Mouse (Mus musculus) gastrocnemius, adult 18-20 months (tissue): ENCODE measurements around the gene Olfr391-ps. TPM values are rescaled to one million over a fixed set of nuclear protein-coding genes. Genes with fewer than 3 reads are reported as not detected.

Experiments
- DNase-seq: peaks from one replicate; pipeline ENCODE4 v3.0.0; 2021; ENCODE audit warnings: low spot score
- long read RNA-seq, 2 experiments: library from polyadenylated mRNA; stranded (forward); transcript quantifications; one replicate each; pipeline ENCODE4 v2.0.0; 2021
- total RNA-seq, 2 experiments: library from RNA; stranded (reverse); gene quantifications; 2 replicates each; pipeline ENCODE4 v1.2.3; 2021

The Olfr391-ps gene
- total RNA-seq = not detected
- long read RNA-seq, experiment 1 = 0 reads
- long read RNA-seq, experiment 2 = 0 reads

DNA sequence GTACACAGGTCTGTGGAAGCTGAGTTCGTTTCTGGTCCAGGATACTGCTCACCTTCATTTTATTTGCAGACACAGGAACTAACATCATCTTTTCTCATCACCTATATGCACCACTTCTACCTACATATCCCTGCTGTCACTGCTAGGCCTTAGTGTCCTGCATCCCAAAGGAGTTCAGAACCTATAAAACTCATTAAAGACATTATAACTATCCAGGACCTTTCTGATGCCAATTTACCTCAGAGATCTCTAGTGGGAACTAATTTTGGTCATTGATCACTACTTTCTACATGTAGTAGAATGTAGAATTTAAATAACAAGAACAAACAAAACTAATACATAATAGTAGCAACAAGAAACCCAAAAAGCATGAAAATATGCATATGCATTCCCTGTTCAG, at the start of gene Olfr391-ps:
Olfr391-ps (minus strand) TSS at position 101 of the 400 bp plus-strand sequence.
- DNase-seq = no peak

- no peak for DNase-seq
Measured at GRCm38 (mm10) chr11:73851354-73851753, 48.5 kb upstream of the Olfr391-ps start, which contains the start of gene Olfr393. TSS of gene Olfr393 (minus strand) at chr11:73851454.

DNA sequence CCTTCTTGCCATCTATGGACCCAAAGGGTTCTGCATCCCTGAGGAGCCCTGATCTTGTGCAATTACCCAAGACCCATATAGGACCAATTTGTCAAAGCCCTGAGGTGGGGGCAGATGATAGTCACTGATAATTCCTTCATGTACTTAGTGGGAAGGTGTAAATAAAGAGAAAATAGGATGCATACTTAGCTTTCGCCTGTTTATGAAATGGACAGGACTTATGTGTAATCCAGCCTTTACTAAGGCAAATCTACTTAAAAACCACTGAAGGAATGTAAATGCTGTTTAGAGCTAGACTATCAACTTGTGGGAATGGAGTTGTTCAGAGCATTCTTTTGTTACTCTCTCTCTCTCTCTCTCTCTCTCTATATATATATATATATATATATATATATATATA, 14.1 kb upstream of the Olfr391-ps start, which contains the start of gene Olfr392:
Olfr392 (minus strand) TSS at position 101 of the 400 bp plus-strand sequence.
- no peak for DNase-seq

DNA sequence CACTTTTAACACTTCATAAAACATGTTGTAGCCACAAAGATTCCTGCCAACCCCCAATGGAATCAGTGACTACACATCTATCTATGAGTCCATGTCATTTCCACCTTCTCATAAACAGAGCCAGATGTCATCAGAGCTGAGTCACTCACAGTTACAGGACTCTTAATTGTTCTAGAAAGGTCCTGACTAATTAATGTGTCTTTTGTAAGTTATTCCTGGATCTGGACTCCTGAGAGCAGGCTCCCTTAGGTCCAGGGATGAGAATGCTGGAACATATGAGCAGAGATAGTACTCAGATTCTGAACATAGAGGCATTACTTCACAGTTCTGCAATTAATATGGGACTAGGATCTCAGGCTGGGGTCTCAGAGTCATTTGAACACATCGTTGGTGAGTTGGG, 20.2 kb downstream of the Olfr391-ps start, which contains the start of gene Olfr390:
Olfr390 (plus strand) TSS at position 301 of the 400 bp plus-strand sequence.
- no peak for DNase-seq

DNA sequence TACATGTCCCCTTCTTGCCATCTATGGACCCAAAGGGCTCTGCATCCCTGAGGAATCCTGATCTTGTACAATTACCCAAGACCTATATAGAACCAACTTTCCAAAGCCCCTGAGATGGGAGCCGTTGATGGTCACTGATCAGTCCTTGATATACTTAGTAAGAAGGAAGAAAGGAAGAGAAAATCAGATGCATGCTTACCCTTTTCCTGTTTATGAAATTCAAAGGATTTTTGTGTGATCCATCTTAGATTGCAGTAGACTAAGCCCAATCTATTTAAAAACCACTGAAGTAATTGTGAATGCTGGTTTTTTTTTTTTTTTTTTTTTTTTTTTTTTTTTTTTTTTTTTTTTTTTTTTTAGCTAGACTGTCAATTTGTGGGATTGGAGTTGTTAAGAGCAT, 22.2 kb downstream of the Olfr391-ps start, which contains the start of gene Olfr389:
Olfr389 (minus strand) TSS at position 101 of the 400 bp plus-strand sequence.
- no peak for DNase-seq

- no peak for DNase-seq
Measured at GRCm38 (mm10) chr11:73759115-73759514, 43.7 kb downstream of the Olfr391-ps start.

Other genes with a start within 250 kb of the Olfr391-ps start
- gene Olfr385, start 210.0 kb downstream of the Olfr391-ps start, total RNA-seq = not detected
- gene Olfr384, start 204.5 kb downstream of the Olfr391-ps start, total RNA-seq = not detected
- not detected for gene Zfp735, start 114.3 kb downstream of the Olfr391-ps start, total RNA-seq
- gene Olfr389, start 22.3 kb downstream of the Olfr391-ps start, total RNA-seq = not detected
- gene Olfr390, start 20.1 kb downstream of the Olfr391-ps start, total RNA-seq = not detected
- not detected for gene Olfr392, start 14.0 kb upstream of the Olfr391-ps start, total RNA-seq
- not detected for gene Olfr393, start 48.4 kb upstream of the Olfr391-ps start, total RNA-seq
- gene Olfr394, start 87.7 kb upstream of the Olfr391-ps start, total RNA-seq = not detected
- not detected for gene Olfr395, start 106.2 kb upstream of the Olfr391-ps start, total RNA-seq
- not detected for gene Olfr23, start 133.6 kb upstream of the Olfr391-ps start, total RNA-seq
- gene Olfr397, start 157.8 kb upstream of the Olfr391-ps start, total RNA-seq = not detected
- not detected for gene Olfr398, start 187.4 kb upstream of the Olfr391-ps start, total RNA-seq